Mouse (Mus musculus): ENCODE data around the gene Arid1b. TPM values are rescaled to one million over a fixed set of nuclear protein-coding genes. Genes with fewer than 3 reads are reported as not detected.

The Arid1b gene
- polyA plus RNA-seq, 2 experiments: 14.7 to 20.5 TPM

- Histone ChIP-seq H3K4me1 (ENCODE audit: control insufficient read depth, insufficient read depth, low read length) (0 out of 2 replicates have a peak, but pooled peaks cover 2% of the 10 kb centered on the region), H3K4me2 (replicated peaks; ENCODE audit: low read depth, low read length, severe bottlenecking) (no peak overlapping the region), H3K9ac (ENCODE audit: low read depth, low read length, severe bottlenecking) (no peak overlapping the region), H3K36me3 (ENCODE audit: control insufficient read depth, insufficient read depth, low read length) (no peaks in the 10 kb centered on the region), H3K4me3 (replicated peaks; ENCODE audit: low read length) (no peak overlapping the region), H3K9me3 (ENCODE audit: control insufficient read depth, low read length) (no peaks in the 10 kb centered on the region), H3K27me3 (ENCODE audit: control insufficient read depth, insufficient read depth, low read length) (no peaks in the 10 kb centered on the region), H3K27ac (replicated peaks; ENCODE audit: low read depth, low read length) (no peak overlapping the region)
- TF ChIP-seq POLR2A (IDR thresholded peaks at IDR 0.05; ENCODE audit: borderline replicate concordance, extremely low read depth, insufficient read depth, insufficient read length): no peak
- DNase-seq (ENCODE audit: low spot score) (no peak), ATAC-seq (ENCODE audit: low FRiP score, low read depth) (no peak)
- WGBS: 77% methylated on average over 2 of the region's 2 CpGs
These were observed 261.4 kb downstream of the Arid1b start for GRCm38 (mm10) chr17:5255618-5255933.

GRCm38 (mm10) chr17:5258978-5259377, 264.8 kb downstream of the Arid1b start:
- H3K27ac ChIP-seq (replicated peaks; ENCODE audit: low read depth, low read length): no peak overlapping the region

DNA sequence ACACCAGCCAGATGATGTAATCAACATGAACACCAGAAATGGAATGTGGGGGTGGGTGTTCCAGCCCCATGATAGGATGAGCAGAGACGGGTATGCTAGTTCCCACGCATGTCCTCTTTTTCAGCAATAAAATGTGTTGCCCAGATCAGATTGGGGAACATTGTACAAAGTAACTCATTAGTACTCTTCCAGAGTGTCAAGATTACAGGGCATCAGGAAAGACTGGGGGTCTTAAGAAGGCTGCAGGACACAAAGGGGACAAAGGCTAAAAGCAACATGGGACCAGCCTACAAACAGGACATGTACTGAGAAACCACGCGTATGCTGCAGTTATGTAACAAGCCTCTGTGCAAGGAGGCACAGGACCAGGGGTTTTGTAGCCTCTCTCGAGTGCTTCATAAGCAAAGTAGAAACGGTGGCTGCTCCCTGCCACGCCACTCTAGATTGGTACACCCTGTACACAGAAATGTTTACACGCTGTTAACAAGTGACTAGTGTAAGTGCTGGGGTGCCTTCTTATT, 267.1 kb downstream of the Arid1b start:
- no peak overlapping the region for H3K4me2 ChIP-seq (replicated peaks; ENCODE audit: low read depth, low read length, severe bottlenecking)
- DNase-seq (ENCODE audit: low spot score): no peak
- H3K4me3 ChIP-seq (replicated peaks; ENCODE audit: low read length): no peak overlapping the region
- ATAC-seq (ENCODE audit: low FRiP score, low read depth): no peak
- H3K9me3 ChIP-seq (ENCODE audit: control insufficient read depth, low read length): no peaks in the 10 kb centered on the region
- no peak overlapping the region for H3K27ac ChIP-seq (replicated peaks; ENCODE audit: low read depth, low read length)
- WGBS: 83% methylated on average over 8 of the region's 8 CpGs
- H3K36me3 ChIP-seq (ENCODE audit: control insufficient read depth, insufficient read depth, low read length): no peaks in the 10 kb centered on the region
- H3K4me1 ChIP-seq (ENCODE audit: control insufficient read depth, insufficient read depth, low read length): peaks cover 23% of the 10 kb centered on the region
- TF ChIP-seq POLR2A (IDR thresholded peaks at IDR 0.05; ENCODE audit: borderline replicate concordance, extremely low read depth, insufficient read depth, insufficient read length): no peak
- no peak overlapping the region for H3K9ac ChIP-seq (ENCODE audit: low read depth, low read length, severe bottlenecking)
- no peaks in the 10 kb centered on the region for H3K27me3 ChIP-seq (ENCODE audit: control insufficient read depth, insufficient read depth, low read length)

More at GRCm38 (mm10) chr17:5258978-5259377, 264.8 kb downstream of the Arid1b start:
- Histone ChIP-seq H3K9me3 (ENCODE audit: control insufficient read depth, low read length) (no peaks in the 10 kb centered on the region), H3K4me3 (replicated peaks; ENCODE audit: low read length) (no peak overlapping the region), H3K27me3 (ENCODE audit: control insufficient read depth, insufficient read depth, low read length) (no peaks in the 10 kb centered on the region), H3K4me1 (ENCODE audit: control insufficient read depth, insufficient read depth, low read length) (peaks cover 23% of the 10 kb centered on the region), H3K9ac (ENCODE audit: low read depth, low read length, severe bottlenecking) (no peak overlapping the region), H3K36me3 (ENCODE audit: control insufficient read depth, insufficient read depth, low read length) (no peaks in the 10 kb centered on the region), H3K4me2 (replicated peaks; ENCODE audit: low read depth, low read length, severe bottlenecking) (no peak overlapping the region)
- no peak for ATAC-seq (ENCODE audit: low FRiP score, low read depth)
- 74% methylated on average over 9 of the region's 9 CpGs for WGBS
- no peak for DNase-seq (ENCODE audit: low spot score)
- TF ChIP-seq POLR2A (IDR thresholded peaks at IDR 0.05; ENCODE audit: borderline replicate concordance, extremely low read depth, insufficient read depth, insufficient read length): no peak

DNA sequence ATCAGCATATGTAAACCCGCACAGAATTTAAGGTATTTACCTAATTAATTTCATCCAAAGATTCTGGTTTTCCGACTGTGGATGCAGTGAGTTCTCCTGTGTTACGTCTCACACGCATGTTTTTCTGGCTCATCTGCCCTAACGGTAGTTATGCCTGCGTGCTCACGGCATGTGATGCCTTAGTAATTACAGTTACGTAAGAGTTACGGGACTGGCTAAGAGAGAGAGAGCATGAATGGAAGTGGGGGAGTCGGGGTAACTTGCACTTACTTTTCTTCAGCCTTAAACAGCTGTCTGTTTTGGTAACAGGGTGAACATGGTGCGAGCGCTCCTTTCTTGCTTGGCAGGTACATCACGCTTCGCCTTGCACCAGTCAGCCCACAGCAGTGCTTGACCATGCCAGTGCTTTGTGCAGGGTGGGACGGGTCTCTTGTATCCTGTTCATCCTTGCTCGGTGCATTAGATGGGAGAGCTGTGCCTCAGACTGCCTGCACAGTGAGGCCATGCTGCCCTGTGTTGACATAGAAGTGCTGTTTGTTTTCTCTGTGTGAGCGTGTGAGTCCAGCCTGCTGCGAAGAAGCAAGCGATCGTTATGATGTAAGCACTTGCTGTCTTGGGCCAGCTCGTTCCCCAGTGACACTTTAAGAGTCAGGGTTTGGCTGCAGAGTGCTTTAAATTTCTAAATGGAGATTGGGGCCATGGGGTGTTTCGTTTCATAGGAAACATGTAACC, 267.9 kb downstream of the Arid1b start:
- Histone ChIP-seq H3K4me2 (replicated peaks; ENCODE audit: low read depth, low read length, severe bottlenecking) (no peak overlapping the region), H3K9ac (ENCODE audit: low read depth, low read length, severe bottlenecking) (no peak overlapping the region), H3K4me1 (ENCODE audit: control insufficient read depth, insufficient read depth, low read length) (peaks cover 21% of the 10 kb centered on the region), H3K4me3 (replicated peaks; ENCODE audit: low read length) (no peak overlapping the region), H3K27me3 (ENCODE audit: control insufficient read depth, insufficient read depth, low read length) (no peaks in the 10 kb centered on the region), H3K27ac (replicated peaks; ENCODE audit: low read depth, low read length) (no peak overlapping the region), H3K36me3 (ENCODE audit: control insufficient read depth, insufficient read depth, low read length) (0 out of 2 replicates have a peak, but pooled peaks cover 2% of the 10 kb centered on the region), H3K9me3 (ENCODE audit: control insufficient read depth, low read length) (no peaks in the 10 kb centered on the region)
- ATAC-seq (ENCODE audit: low FRiP score, low read depth) (no peak), DNase-seq (ENCODE audit: low spot score) (no peak)
- 67% methylated on average over 22 of the region's 22 CpGs for WGBS
- TF ChIP-seq POLR2A (IDR thresholded peaks at IDR 0.05; ENCODE audit: borderline replicate concordance, extremely low read depth, insufficient read depth, insufficient read length): no peak

DNA sequence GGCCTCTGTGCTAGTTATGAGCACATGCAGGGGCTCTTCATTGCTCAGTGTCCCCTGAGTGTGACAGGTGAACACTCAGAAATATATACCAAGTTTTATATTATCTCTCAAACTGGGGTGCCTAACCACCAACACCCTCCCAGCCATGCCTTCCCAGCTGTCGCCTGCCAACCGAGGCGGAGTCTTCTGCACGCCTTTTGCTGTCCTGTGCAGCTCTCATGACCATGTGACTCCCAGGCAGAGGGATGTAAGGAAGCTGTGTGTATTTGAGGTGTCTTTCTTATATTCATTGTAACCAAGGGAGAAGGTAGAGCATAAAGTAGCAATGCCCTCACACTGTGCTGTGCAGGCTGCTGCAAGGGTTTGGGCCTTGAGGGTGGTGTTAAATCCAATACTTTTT, 268.7 kb downstream of the Arid1b start:
- no peak overlapping the region for H3K4me3 ChIP-seq (replicated peaks; ENCODE audit: low read length)
- H3K9me3 ChIP-seq (ENCODE audit: control insufficient read depth, low read length): no peaks in the 10 kb centered on the region
- H3K4me2 ChIP-seq (replicated peaks; ENCODE audit: low read depth, low read length, severe bottlenecking): no peak overlapping the region
- H3K4me1 ChIP-seq (ENCODE audit: control insufficient read depth, insufficient read depth, low read length): peaks cover 21% of the 10 kb centered on the region
- no peak for TF ChIP-seq POLR2A (IDR thresholded peaks at IDR 0.05; ENCODE audit: borderline replicate concordance, extremely low read depth, insufficient read depth, insufficient read length)
- ATAC-seq (ENCODE audit: low FRiP score, low read depth) (no peak), DNase-seq (ENCODE audit: low spot score) (no peak)
- 84% methylated on average over 4 of the region's 4 CpGs for WGBS
- H3K27me3 ChIP-seq (ENCODE audit: control insufficient read depth, insufficient read depth, low read length): no peaks in the 10 kb centered on the region
- H3K36me3 ChIP-seq (ENCODE audit: control insufficient read depth, insufficient read depth, low read length): 0 out of 2 replicates have a peak, but pooled peaks cover 5% of the 10 kb centered on the region
- H3K9ac ChIP-seq (ENCODE audit: low read depth, low read length, severe bottlenecking): no peak overlapping the region
- no peak overlapping the region for H3K27ac ChIP-seq (replicated peaks; ENCODE audit: low read depth, low read length)

Measured in limb, embryonic 14.5 days (tissue).